Mouse (Mus musculus) gonadal fat pad, adult 2 months (tissue): ENCODE measurements around the gene Pnmt. TPM values are rescaled to one million over a fixed set of nuclear protein-coding genes. Genes with fewer than 3 reads are reported as not detected.
"Not testable (repeated sequence)": the region's sequence is repeated elsewhere in the genome, so short reads cannot be mapped to it uniquely, and the experiment has no call there.

Experiments
- DNase-seq: peaks from one replicate; pipeline ENCODE4 v3.0.0-alpha.2; 2012; ENCODE audit warnings: low read depth
- polyA plus RNA-seq: library from polyadenylated mRNA; depleted of rRNA; stranded (reverse); fragments of >200 nt; gene quantifications from 2 replicates; pipeline ENCODE4 v1.2.3, GENCODE M21; 2012

Gene Pnmt
- polyA plus RNA-seq, 1 experiment: 32.4 TPM

DNA sequence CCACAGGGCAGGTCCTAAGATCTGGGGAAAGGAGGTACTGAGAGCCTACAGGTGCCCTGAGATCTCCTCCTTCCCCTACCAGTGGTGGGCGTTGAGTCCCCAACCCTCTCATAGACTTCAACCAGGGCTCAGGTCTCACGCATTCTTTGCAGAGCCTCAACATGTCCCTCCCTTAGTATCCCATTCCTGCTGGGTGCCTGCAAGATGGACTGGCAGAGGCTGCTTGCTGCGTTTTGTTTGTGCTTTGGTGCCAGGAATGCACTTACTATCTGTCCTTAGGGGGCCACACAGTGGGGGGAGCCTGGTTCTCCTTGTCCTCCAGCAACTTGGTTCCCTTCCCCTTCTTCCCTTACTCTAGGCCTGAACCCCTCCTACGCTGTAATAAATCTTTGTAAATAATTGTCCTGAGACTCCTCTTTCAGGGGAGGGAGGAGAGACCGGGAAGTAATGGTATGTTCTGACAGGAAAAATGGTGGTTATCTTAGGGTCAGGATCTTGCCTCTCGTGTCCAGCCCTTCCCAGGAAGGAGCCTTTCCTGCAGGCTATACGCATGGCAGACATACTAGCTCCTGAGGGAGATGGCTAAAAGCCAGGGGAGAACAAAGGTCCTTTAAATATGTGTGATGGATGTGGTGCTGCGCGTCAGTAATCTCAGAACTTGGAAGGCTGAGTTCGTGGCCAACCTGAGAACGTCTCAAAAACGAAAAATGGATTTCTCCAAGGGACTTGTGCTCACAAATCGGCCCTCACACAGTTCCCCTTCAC is 28.7 kb upstream of the Pnmt start:
- no peak for DNase-seq

DNA sequence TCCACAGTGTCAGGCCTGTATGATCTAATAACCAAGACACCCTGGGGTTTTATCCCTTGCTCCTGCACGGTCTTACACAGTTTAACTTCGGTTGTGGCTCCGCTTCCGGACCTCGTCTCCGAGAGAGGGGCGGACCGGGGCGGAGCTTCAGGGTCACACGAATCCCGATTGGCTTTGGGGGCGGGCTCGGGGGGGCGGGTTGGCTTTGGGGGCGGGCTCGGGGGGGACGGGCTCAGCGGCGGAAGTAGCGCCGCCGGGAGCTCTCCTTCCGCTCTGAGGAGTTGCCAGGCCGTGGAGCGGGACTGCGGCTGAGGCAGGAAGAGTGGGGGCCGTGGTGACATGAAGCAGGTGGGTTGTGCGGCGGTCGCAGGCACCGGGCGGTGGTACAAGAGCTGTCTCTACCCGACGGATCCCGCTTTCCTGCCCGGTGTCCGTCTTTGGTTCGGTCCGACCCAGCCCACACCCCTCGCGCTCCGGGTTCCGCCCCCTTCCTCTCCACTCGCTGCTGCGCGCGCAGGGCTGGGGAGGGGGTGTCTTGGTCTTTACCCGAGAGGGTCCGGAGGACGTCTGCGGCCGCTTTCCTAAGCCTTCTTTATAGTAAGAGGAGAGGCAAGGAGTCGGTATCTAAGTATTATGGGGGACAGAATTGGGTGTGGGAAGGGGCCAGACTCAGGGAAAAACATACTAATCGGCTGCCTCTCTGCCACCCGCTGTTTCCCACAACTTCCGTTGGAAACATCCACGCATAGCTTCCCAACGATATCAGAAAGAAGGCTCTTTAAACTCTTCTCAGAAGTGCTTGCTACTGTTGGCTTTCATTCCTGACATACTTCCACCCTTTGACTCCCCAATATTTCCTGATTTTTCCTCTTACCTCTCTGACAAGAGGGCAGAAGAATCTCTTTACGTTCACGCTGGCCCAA is 27.8 kb upstream of the Pnmt start, which contains the start of gene Stard3:
TSS of gene Stard3 (plus strand) at position 208 of the 923 bp plus-strand sequence.
- no peak for DNase-seq

DNA sequence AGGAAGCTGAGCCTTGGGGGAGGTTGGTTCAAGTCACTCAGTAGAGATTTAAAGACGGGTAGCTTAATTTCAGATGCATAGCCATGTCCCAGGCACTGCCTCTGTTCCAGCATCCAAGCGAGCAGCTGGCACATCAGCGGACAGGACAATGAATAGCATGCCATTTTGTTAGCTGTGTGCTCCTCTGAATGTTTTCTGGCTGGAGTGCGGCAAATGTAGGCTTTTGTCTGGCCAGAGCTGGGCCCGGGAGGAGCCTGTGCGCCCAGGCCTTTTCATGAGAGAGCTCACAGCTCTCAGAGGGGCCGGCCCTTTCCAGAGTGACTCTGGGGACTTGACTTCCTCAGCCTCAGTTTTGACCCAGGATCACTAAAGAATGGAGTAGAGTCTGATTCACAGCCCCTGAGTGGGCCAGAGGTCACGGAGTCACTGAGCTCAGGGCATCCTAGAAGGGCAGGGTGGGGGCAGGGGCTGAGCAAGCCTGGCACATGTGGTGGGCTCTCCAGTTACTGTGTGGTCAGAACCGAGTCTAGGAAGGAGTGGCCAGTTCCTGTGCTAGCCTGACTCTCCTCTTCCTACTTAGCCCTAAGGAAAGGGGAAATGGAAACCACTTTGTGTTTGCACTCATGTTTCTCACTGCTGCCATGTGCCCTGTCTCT is 25.3 kb upstream of the Pnmt start:
- no peak for DNase-seq

GRCm38 (mm10) chr11:98363817-98364216 is 22.4 kb upstream of the Pnmt start:
- DNase-seq: no peak

DNA sequence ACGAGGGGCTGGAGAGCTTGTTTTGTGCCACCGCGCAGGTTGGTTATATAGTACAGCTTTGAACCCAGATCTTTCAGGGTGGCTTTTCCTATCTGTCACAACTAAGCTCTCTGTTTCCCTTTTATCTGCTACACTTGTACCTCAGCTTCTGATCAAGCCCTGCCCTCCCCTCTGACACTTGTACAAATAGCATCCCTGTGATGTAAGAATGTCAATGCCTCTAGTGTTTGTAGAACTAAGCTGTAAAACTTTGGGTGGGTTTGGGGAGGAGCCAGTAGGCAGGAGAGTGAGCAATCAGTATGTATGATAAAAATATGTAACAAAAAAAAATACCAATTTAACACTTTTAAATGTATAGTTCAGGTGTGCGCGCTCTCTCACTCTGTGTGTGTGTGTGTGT is 21.8 kb upstream of the Pnmt start:
- no peak for DNase-seq

DNA sequence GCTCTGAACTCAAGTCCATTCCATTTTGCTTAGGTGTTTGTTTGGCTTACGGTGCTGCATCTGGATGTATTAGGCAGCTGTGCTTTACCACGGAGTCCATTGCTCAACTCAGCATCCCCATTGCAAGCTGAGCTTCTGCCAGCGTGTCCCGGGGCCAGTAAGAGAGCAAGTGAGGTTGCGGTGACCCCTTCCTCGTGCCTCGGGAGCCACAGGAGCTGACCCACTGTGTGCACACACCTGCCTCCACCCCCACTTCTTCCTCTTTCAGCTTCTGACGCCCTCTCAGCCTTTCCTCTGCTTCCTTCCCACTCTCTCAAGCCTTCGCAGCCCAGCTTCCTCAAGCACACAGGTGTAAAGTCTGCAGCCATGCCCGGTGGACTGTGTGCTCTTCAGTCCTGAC is 20.0 kb upstream of the Pnmt start:
- no peak for DNase-seq

DNA sequence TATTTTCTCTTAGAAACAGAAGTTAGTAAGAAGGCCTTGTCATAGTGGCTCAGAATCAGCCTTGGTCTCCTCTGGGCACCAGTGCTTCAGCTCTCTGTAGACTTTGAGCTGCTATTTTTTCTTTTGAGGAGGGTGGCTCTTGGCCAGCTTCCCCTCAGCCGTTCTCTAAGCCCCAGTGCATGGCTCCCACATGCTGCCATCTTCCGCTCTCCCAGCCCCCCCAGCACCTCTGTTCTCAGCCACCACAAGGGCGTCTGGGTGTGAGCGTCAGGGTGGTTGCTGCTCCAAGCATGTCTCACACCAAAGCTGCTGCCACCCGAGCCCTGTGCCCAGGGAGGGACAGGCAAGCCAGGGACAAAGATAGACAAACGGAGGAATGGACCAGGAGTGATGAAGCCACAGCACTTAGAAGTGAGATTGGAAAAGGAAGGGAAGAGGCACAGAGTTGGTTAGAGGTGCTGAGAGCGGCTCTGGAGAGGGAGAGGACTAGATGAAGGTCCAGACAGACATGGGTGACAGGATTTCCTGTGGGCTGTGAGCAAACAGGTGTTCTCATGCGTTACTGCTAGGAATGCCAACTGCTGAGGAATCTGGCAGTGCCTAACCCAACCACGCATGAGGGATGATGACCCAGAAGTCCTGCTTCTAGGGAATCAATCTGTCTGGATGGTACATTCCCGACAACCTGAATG is 18.9 kb upstream of the Pnmt start:
- DNase-seq: no peak

DNA sequence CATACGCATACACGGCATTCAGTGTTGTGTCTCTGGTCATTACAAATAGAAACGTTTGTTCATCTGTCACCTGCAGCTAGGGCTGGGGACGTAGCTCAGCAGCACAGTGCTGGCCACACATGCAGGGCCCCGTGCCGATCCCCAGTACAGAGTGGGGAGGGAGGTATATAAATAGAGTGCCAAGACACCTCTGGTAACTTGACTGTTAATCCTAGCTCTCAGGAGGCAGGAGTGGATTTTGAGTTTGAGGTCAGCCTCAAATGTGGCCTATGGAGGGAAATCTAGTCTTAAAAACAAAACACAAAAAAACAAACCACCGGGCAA is 18.4 kb upstream of the Pnmt start:
- DNase-seq: no peak

DNA sequence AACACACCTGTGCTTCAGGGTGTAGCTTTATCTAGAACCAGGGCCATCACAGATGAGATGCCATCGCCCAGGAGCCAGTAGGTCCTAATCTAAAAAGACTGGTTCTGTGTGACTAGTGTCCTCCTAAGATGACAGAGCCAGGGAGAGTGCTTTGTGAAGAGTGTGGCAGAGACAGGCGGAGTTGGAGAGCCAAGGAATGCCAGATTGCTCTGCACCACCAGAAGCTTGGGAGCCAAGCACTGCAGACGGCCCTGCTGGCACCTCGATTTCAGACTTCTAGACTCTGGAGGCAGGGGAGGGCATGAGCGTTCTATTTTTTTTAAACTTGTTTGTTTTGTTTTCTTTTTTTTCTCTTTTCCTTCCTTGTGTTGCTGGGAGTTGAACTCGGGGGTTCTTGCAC is 16.9 kb upstream of the Pnmt start:
- DNase-seq: no peak

- no peak for DNase-seq
These were observed 15.7 kb upstream of the Pnmt start for GRCm38 (mm10) chr11:98370588-98370987.

DNA sequence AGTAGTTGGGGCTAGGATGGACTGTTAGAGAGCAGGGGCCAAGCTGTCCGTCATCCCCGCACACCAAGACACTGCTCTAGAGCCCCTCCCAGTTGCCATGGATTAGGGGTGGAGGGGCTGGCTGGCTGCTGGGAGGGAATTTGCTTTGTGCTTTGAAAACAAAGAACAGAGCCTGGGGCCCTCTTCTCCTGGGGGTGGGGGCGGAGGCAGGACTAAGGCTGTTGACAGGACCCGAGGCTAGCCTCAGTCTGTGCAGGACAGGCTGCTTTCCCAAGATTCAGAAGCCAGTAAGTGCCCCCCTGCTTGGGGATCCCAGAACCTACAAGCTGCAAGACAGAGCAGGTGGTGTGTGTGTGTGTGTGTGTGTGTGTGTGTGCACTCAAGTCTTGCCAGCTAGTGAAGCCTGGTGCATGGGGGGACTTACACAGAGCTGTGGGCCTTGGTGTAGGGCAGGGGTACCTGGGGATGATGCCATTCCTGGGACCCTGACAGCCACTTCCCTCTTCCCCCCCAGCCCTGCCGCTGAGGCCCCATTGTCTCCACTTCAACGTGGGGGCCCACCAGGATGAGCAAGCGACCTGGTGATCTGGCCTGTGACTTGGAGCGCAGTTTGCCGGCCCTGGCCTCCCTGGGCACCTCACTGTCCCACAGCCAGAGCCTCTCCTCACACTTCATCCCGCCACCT is 14.6 kb upstream of the Pnmt start:
- DNase-seq: no peak

GRCm38 (mm10) chr11:98372406-98372805 is 13.8 kb upstream of the Pnmt start:
- DNase-seq: no peak

DNA sequence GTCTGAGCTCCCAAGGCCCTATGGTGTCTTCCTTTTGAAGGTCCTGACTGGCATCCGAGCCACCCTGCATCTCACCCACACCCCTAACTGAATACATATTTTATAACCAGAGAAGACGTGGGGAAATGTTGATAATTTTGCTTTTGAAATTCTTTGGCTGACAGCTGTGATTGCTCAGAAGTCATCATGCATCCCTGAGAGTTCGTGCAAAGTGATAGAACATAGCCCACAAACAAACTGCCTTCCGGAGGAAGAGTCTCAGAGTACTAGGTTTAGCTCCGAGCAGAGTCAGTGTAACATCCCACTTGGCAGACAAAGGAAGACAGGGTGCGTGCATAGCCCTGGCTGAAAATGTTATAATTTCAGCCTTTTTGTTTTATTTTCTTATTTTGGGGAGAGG is 13.0 kb upstream of the Pnmt start:
- no peak for DNase-seq

- no peak for DNase-seq
These were observed 12.0 kb upstream of the Pnmt start for GRCm38 (mm10) chr11:98374266-98374665.

GRCm38 (mm10) chr11:98376756-98377155 is 9.5 kb upstream of the Pnmt start:
- no peak for DNase-seq

GRCm38 (mm10) chr11:98377787-98378186 is 8.5 kb upstream of the Pnmt start:
- no peak for DNase-seq

DNA sequence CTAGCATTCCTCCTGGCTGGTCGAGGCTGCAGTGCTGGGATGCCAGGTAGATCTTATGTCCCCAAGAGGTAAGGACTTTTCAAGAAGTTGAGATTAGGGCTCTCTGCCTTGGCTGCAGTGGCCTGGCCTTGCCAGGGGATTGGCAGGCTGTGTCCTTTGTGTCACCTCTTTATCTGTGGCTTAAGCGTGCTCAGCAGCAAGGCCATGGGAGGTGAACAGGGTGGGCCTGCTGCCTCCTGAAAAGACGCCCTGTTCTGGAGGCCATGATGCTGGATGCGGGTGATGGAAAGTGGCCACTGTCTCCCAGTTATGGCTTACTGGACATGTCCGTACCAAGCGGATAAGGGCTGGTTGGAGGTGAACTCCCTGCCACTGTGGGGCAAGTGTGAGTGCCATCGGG is 6.9 kb upstream of the Pnmt start:
- no peak for DNase-seq

- DNase-seq: no peak
These were observed 6.1 kb upstream of the Pnmt start for GRCm38 (mm10) chr11:98380106-98380505.

- DNase-seq: no peak
These were observed 4.6 kb upstream of the Pnmt start for GRCm38 (mm10) chr11:98381651-98382050.

DNA sequence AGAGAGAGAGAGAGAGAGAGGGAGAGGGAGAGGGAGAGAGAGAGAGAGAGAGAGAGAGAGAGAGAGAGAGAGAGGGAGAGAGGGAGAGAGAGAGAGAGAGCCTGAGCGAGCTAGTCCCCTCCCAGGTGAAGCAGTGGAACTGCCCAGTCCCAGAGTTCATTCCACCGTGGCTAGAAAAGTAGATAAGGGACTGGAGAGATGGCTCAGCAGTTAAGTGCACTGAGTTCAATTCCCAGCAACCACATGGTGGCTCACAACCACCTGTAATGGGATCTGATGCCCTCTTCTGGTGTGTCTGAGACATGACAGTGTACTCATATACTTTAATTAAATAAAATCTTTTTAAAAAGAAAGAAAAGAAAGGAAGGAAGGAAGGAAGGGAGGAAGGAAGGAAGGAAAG is 3.8 kb upstream of the Pnmt start:
- not testable (repeated sequence) for DNase-seq

DNA sequence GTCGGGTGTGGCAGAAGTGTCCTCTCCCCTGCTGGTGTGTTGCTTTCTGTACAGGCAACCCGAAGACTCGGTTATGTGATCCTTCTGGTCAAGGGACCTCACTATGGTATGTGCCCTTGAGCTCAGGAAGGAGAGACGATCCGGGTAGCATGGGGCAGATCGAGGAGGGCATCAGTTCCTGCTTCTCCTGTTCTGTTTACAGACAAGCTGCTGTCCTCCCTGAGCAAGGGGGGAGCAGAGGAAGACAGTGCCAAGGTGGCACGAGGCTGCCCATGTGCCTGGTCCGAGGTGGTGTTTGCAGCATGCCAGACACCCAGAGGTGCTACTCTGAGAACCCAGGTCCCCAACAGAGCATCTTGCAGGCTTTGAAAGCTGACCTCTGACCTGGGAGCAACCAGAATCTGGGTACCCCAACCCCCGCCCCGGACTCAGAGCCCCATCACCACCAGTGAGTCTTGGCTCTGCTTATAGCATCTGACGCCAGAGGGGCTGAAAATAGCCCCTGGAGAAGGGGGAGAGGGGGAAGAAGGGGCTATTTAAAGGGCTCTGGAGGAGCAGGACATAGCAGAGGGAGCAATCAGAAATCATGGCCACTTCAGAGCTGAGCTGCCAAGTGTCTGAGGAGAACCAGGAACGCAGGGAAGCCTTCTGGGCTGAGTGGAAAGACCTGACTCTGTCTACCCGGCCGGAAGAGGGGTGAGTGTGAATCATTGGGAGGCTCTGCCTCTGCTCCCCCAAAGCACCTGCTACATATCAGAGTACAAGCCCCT is 2.8 kb upstream of the Pnmt start, which contains the start of gene Tcap:
TSS of gene Tcap (plus strand) at position 551 of the 770 bp plus-strand sequence.
- DNase-seq: no peak
